Mouse (Mus musculus): ENCODE results near the gene Hnf1b.

DNA sequence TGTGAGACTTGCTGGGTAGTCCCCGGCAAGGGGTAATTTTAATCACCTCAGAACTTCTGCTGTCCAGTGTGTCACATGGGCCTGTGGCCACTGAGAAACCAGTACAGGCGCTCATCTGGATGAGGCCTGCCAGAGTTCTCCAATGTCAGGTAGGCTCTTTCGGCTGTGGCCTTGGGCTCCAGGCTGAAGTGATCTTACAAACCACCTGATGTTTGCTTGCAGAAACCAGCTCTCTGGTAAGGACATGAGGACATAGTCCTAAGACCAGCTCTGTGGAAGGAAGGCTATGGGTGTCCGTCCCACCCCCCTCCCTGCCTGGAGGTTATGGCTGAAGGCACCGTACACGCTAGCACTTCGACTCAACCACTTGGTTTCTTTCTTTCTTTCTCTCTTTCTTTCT, 26.8 kb downstream of the Hnf1b start:
- TF ChIP-seq CTCF (IDR thresholded peaks at IDR 0.05; ENCODE audit: low read depth) (no peak), EP300 (IDR thresholded peaks at IDR 0.05; ENCODE audit: low read depth) (no peak)
